Mouse (Mus musculus) ES-Bruce4 (cell line): ENCODE measurements at regions not wholly inside any gene's neighbourhood (a gene's known extent, or its start where the extent isn't known, plus 50 kb on each side); places are given as distances from the start of the nearest gene placed in this dataset.

Experiments used
- H3K27ac ChIP-seq: 2 replicates; pipeline ENCODE4 v1.5.1; 2012; ENCODE audit warnings: low read length, inconsistent platforms; ENCODE audit not compliant: insufficient read depth
- H3K27me3 ChIP-seq: 2 replicates; pipeline ENCODE4 v1.6.1; 2012; ENCODE audit warnings: mild to moderate bottlenecking, low read length, inconsistent platforms; ENCODE audit not compliant: control insufficient read depth, poor library complexity, insufficient read depth, severe bottlenecking
- H3K36me3 ChIP-seq: 2 replicates; pipeline ENCODE4 v1.6.1; 2012; ENCODE audit warnings: inconsistent platforms, mild to moderate bottlenecking, low read length, moderate library complexity; ENCODE audit not compliant: control insufficient read depth, poor library complexity, insufficient read depth, severe bottlenecking
- H3K4me1 ChIP-seq: one replicate; pipeline ENCODE4 v1.8.1; 2011; ENCODE audit warnings: low read length; ENCODE audit not compliant: control insufficient read depth, insufficient read depth
- H3K4me3 ChIP-seq: 2 replicates; pipeline ENCODE4 v1.5.1; 2011; ENCODE audit warnings: low read depth, mild to moderate bottlenecking, low read length
- H3K9ac ChIP-seq: 2 replicates; pipeline ENCODE4 v1.6.1; 2012; ENCODE audit warnings: low read depth, mild to moderate bottlenecking, inconsistent platforms; ENCODE audit not compliant: poor library complexity, severe bottlenecking
- H3K9me3 ChIP-seq: replicated peaks from 2 replicates; pipeline ENCODE4 v1.6.1; 2012; ENCODE audit warnings: mild to moderate bottlenecking, low read length, inconsistent platforms; ENCODE audit not compliant: control insufficient read depth, poor library complexity, insufficient read depth, severe bottlenecking
- CTCF ChIP-seq: IDR thresholded peaks from one replicate; pipeline ENCODE4 v1.8.1; 2011; ENCODE audit warnings: low read depth, low read length
- EP300 ChIP-seq: IDR thresholded peaks from 2 replicates; pipeline ENCODE4 v1.6.1; 2011; ENCODE audit warnings: low read depth, low read length; ENCODE audit not compliant: insufficient read depth
- POLR2A ChIP-seq: IDR thresholded peaks from one replicate; pipeline ENCODE4 v1.8.1; 2011; ENCODE audit warnings: low read length; ENCODE audit not compliant: insufficient read depth

DNA sequence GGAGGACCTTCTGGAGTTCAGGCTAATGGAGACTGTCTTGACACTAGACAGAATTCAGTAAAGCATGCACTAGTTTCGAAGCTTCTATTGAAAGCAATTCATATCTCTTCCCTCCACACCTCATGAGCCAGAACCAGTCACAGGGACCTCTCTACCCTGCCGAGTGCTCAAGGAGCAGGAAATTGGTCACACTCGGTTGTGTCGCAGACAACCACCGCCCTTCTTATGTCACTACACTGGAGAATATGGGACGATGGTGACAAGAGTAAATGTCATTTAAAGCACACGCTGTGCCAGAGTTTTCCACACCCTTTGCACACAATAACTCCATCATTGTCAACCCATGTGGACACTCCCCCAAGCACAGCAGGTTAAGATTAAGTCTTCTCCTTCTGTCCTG lies 98.3 kb upstream of the Vstm2b start:
- Histone ChIP-seq H3K27me3 (no peaks in the 10 kb centered on the region), H3K27ac (no peak overlapping the region), H3K9ac (no peak overlapping the region), H3K4me3 (no peak overlapping the region), H3K9me3 (no peaks in the 10 kb centered on the region), H3K4me1 (no peaks in the 10 kb centered on the region), H3K36me3 (no peaks in the 10 kb centered on the region)
- TF ChIP-seq POLR2A (no peak), CTCF (no peak), EP300 (no peak)

DNA sequence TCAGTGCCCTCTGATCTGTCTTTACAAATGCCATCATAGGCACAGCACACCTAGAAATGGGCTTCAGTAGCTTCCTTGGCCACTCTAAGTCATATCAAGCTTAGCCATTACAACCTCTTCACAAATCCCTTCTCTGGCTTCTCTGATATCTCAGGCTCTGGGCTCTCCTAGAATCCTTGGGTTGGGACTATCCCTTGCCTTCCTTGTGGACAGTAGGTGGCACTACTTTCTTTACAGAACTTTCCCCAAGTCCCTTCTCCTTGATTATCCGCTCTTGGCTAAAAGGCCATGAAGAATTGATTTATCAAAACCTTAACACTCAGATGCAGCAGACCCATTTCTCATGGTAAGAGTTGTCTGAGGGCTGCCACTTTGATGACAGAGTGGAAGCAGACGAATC lies 96.8 kb upstream of the Vstm2b start:
- TF ChIP-seq POLR2A (no peak), EP300 (no peak), CTCF (no peak)
- Histone ChIP-seq H3K4me3 (no peak overlapping the region), H3K9me3 (no peaks in the 10 kb centered on the region), H3K27me3 (no peaks in the 10 kb centered on the region), H3K9ac (no peak overlapping the region), H3K36me3 (no peaks in the 10 kb centered on the region), H3K4me1 (no peaks in the 10 kb centered on the region), H3K27ac (no peak overlapping the region)

DNA sequence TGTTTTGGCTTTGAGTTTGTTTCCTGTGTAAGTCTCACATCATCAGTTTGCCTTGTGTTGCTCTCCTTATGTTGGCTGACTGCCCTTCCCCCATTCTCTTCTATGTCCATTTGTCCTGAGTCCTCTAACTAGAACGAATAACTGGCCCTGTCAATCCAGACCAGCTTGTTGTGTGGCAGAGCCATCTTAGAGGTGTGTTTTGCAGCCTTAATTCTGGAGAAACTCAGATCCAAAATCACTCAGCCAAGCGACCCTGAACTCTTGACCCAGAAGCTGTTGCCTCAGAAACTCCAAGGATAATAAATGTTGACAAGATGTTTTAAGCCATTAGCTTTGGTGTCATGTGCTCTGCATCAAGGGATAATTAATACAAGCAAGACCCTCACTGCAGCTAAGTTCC lies 92.9 kb upstream of the Vstm2b start:
- Histone ChIP-seq H3K4me1 (no peaks in the 10 kb centered on the region), H3K27ac (no peak overlapping the region), H3K27me3 (no peaks in the 10 kb centered on the region), H3K4me3 (no peak overlapping the region), H3K36me3 (no peaks in the 10 kb centered on the region), H3K9ac (no peak overlapping the region), H3K9me3 (no peaks in the 10 kb centered on the region)
- no peak for TF ChIP-seq CTCF
- no peak for TF ChIP-seq EP300
- TF ChIP-seq POLR2A = no peak

DNA sequence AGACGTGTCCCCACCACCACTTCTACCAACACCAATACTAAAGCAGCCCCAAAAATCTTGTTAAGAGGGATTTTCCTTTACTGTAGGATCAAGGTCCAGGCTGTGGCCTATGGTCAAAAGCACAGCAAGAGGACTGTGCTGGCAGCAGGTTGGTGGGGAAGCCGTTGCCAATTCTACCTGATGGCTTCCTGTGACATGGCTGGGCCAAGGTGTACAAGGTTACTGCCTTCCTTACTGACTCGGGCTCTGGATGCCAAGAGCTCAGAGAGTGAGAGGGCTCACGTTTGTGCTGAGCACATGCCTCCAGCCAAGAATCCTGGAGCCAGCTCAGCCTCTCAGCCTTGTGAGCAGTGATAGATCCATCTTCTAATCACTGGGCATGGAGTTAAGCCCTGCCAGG lies 92.3 kb upstream of the Vstm2b start:
- Histone ChIP-seq H3K27ac (no peak overlapping the region), H3K9me3 (no peaks in the 10 kb centered on the region), H3K36me3 (no peaks in the 10 kb centered on the region), H3K4me3 (no peak overlapping the region), H3K4me1 (no peaks in the 10 kb centered on the region), H3K9ac (no peak overlapping the region), H3K27me3 (no peaks in the 10 kb centered on the region)
- TF ChIP-seq POLR2A (no peak), CTCF (no peak), EP300 (no peak)

DNA sequence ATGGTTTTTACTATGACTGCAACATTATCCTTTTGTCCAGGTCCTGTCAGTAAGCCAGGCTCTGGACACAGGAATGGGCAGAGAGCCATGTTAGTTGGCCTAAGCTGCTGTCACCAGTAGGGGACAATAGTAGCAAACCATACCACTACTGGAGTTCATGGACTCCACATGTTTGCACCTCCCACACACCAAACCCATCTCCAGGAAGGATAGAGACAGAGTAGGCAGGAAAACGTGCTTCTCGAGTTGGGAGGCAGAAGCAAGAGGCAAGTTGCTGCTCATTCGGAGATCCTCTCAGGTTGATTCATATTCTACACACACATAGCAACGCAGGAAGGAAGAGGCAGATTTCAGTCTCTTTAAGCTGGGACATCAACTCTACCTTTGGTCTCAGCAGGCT lies 85.2 kb upstream of the Vstm2b start:
- Histone ChIP-seq H3K4me3 (no peak overlapping the region), H3K27ac (no peak overlapping the region), H3K36me3 (no peaks in the 10 kb centered on the region), H3K9me3 (no peaks in the 10 kb centered on the region), H3K27me3 (no peaks in the 10 kb centered on the region), H3K4me1 (no peaks in the 10 kb centered on the region), H3K9ac (no peak overlapping the region)
- no peak for TF ChIP-seq POLR2A
- no peak for TF ChIP-seq EP300
- TF ChIP-seq CTCF = no peak

DNA sequence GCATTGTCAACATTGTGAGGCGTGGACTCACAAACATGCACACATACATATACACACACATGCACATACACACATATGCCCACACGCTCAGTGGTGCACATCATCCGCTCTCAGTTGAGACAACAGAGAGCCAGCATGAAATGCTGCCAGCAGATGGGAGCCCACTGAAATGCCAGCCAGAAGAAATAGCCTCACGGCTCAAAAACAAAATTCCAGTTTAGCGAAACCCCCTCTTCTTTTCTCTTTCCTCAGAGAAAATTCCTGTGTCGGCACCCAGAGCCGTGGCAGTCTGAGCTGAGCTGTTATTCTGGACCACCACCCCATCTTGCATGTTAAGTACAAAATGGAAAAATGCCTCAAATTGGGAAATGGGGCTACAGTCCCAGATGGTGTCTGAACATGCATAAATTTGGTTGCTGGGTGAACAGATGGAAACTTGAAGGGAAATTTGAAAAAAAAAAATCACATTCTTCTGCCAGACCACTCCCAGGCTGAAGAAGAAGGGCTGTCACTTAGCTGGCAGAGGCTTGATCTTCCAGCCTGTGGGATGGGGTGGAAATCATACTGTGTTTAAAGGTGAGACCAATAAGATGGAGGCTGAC lies 72.9 kb upstream of the Vstm2b start:
- H3K4me1 ChIP-seq = no peaks in the 10 kb centered on the region
- H3K27ac ChIP-seq = no peak overlapping the region
- H3K27me3 ChIP-seq = no peaks in the 10 kb centered on the region
- no peak overlapping the region for H3K4me3 ChIP-seq
- H3K36me3 ChIP-seq = no peaks in the 10 kb centered on the region
- no peak overlapping the region for H3K9ac ChIP-seq
- no peak for TF ChIP-seq POLR2A
- TF ChIP-seq CTCF = no peak
- no peak for TF ChIP-seq EP300
- no peaks in the 10 kb centered on the region for H3K9me3 ChIP-seq
